Mouse (Mus musculus): ENCODE measurements at regions not wholly inside any gene's neighbourhood (a gene's known extent, or its start where the extent isn't known, plus 50 kb on each side); places are given as distances from the start of the nearest gene placed in this dataset.

DNA sequence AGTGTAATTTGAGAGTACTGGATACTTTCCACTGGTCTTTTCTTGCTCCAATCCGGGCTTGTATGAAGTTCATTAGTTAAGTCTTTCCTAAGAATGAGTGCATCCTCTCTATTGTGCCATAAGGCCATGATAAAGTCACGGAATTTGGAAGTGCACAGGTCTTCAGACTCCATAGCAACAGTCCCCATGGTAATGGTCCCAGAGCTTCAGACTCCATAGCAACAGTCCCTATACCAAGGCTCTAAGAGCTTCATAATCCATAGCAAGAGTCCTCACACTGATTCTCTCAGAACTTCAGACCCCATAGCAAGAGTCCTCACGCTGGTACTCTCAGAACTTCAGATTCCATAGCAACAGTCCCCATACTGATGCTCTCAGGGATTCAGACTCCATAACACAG lies 214.5 kb upstream of the Far2 start:
- DNase-seq: no peak

DNA sequence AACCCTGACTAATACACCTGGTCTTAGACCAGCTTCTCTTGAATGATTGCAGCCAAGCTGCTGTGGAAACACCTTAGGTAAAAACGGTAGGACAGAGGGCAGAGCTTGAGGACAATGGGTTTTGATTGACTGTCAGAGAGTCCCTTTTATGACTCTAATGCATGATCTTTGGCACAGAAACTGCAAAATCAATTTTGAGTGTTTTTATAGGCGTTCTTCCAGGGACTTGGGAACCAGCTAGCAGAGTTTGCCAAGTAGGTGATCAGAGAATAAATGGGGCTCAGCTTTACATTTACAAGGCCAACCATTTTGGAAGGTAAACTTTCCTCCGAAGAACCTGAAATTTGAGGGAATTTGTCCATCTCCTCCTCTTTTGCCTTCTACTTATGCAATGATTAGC lies 213.6 kb upstream of the Far2 start:
- no peak for DNase-seq

- no peak for DNase-seq
Measured at GRCm38 (mm10) chr6:147838846-147839245, 208.2 kb upstream of the Far2 start.

GRCm38 (mm10) chr6:147849988-147850387 lies 197.1 kb upstream of the Far2 start:
- DNase-seq: no peak

DNA sequence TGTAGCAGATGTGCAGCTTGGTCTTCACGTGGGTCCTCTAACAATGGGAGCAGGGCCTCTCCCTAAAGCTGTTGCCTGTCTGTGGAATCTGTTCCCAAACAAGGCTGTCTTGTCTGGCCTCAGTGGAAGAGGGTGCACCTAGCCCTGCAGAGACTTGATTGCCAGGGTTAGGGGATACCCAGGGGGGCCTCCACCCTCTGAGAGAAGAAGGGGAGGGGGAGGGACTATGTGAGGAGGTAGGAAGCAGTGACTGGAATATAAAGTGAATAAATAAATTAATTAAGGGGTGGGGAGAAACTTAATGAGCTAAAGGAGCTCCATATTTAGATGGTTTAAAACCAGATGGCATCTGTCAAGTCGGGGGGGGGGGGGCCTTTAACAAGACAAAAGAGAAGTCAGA lies 185.9 kb upstream of the Far2 start:
- DNase-seq: no peak

DNA sequence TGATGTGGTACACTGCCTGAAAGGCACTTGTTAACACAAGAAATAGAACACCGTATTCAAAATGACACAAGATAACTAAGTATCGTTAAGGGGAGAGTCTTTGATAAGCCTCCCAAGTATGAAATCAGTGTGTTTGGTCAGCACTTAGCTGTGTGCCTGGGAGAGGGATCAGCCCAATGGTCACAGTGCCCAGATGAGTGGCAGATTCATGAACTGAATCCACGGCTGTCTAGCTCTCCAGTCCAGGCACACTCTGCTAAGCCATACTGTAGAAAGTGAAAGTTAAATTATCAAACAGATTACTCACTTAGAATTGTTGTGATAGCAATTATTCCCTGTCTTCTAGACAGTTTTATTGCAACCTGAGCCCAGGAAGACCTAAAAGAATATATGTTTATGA lies 176.0 kb upstream of the Far2 start:
- no peak for DNase-seq

DNA sequence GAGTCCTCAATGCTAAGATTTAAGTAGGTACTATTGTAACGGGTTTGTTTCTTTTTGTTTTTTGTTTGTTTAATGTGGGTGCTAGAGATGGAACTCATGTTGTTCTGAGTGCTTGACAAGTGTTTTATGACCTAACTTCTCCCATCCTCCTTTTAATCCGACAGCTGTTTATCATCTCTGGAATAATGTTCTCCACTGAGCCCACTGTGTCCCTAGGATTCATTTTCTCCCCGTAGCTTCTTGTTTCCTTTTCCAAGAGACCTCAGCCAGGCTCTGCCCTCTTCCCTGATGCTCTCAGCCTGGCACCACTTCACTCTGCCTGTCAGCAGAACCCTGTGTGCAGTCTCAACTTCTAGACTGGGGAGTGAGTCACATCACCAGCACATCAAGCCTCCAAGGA lies 173.9 kb upstream of the Far2 start:
- DNase-seq: no peak

DNA sequence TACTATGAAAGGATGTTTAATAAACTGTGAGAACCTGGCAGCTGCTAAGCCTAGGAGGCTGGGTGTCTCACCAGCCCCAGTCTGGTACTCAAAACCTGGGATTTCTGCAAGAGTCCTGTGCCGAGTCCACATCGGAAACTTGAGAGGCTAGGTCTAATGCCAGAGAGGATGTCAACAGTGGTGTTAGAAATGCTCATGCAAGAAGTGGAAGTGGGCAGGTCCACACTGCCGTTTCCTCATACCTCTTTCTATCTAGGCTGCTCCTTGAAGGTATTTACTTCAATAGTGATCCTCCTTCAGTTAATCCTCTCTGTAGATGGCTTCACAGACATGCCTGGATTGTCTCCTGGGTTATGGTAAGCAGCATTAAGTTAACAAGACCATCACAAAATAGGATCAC lies 168.6 kb upstream of the Far2 start:
- DNase-seq: no peak

- no peak for DNase-seq
Measured at GRCm38 (mm10) chr6:147885902-147886301, 161.2 kb upstream of the Far2 start.

- DNase-seq: peak; percentile 10
Measured at GRCm38 (mm10) chr6:147919697-147920096, 127.4 kb upstream of the Far2 start.

DNA sequence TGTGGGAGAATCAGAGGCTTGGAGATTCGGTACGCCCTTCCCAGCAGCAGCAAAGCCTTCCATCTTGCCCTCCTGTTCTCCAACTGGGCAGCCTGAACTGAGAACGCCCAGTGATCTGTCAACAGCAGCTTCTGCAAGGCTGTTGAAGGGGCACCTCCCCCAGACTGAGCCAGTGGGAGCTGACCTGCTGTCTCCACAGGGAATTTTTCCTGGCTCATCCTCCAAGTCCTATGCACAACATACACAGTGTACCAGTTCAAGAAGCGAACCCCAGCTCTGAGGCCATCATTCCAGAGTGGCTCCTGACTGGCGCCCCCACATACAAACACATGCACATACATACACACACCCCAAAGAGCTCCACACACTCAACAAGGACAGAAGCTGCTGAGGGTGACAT lies 126.0 kb upstream of the Far2 start:
- DNase-seq: no peak

- no peak for DNase-seq
Measured at GRCm38 (mm10) chr6:147922506-147922905, 124.6 kb upstream of the Far2 start.

DNA sequence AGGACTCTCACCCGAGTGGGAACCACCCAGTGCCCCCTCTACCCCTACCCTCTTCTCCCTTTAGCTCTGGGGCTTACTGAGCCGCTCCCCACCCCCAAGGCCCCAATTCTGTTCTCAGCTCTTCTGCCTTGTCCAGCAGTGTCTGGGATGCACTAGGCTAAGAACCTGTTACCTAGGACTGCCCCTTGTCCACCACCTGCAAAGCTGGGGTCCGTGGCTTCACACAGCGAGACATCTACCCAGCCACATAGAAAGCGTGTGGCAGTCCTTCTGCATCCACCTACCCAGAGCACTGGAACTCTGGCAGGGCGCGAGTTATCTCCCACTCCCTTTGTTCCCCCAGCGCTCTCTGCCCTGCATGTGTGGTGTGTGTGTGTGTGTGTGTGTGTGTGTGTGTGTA lies 123.8 kb upstream of the Far2 start:
- no peak for DNase-seq

- no peak for DNase-seq
Measured at GRCm38 (mm10) chr6:147928951-147929350, 118.1 kb upstream of the Far2 start.

DNA sequence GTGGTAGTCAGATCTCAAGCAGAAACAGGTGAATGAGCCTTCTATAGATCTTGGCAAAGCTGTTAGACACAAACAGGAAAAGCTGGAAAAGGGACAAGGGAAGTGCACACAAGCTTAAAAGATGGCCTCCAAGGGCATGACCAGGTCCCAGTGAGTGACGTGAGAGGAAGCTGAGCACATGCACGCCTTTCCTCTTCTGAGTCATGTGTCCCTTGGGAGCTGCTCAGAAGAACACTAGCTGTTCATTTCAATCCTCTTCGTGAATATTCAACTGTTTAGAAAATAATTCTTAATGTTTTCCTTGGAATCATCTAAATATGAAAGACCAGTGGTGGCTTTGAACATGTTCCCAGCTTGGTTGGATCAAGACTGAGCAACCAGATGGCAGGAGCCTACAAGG lies 103.0 kb upstream of the Far2 start:
- no peak for DNase-seq

DNA sequence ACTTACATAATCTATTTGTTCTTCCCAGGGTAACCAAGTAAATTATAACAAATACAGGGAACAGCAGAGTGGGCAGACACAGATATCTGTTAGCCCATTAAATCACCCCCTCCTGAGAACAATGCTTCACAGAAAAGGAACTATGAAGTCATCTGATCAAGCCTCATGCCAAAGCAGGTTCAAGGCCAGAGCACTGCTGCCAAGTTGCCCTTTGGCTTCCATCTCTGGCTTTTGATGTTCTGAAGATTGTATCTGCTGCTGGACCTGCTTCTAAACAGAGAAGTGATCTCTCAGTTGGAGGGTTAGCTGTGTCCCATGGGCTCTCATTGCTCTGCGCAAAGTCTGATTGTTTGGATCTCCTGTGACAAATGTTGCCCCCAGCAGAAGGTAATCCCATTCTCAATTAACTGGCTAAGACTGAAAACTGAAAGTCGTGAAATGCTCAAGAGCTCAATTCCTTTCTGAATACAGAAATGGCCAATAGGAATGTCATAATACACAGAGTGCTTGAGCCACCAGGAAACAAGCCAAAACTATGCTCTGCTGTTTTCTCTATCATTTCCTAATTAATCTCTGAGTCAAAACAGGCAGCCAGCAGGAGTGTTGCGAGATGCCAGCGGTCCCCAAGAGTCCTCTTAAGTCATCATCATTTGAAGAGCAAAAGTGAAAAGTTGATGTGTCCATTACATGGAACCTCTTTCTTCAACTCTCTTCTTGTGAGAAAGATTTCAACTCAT lies 102.0 kb upstream of the Far2 start:
- DNase-seq: peak; percentile 51

GRCm38 (mm10) chr6:147947997-147948396 lies 99.1 kb upstream of the Far2 start:
- no peak for DNase-seq

DNA sequence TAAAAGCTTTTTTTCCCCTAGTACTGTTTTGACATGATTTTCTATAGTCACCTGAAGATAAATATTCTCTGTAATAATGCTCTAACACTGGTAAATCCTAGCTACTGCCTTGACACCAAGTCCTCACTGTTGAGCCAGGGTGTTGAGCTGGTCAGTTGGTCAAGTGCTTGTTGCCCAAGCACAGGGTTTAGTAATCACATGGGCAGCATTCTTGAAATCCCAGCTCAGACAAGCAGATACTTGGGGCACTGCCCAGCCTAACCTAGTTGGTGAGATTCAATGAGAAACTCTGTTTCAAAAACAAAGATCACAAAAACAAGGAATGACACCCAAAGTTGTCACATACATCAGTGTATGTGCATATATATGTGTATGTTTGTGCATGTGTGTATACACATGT lies 95.4 kb upstream of the Far2 start:
- DNase-seq: peak; percentile 61

DNA sequence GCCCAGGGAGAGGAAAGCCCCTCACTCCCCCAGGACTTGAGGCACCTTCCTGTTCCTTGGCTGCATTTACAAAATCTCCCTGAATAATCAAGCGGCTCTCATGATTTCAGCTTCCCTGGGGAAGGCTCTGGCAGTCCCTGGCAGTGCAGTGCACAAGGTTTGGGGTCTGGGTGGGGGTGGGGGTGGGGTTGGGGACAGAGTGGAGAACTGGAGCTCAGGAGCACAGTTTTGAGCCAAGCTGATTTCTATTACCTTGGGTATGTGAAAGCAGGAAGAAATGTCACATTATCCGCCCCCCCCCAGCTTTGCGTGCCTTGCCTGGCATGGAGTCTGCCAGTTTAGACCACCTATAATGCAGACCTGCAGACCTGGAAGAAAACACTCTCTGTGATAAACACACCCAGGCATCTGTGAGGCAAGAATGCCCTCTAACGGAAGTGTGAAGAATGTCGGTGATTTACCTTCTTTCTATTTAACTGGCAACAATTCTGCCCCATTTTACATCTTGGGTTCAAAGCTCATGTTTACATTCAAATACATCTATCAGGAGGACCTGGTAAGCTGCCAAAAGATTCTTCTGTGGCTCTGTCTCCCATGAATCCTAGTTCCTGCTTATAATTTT lies 93.9 kb upstream of the Far2 start:
- peak; percentile 23 for DNase-seq

GRCm38 (mm10) chr6:147953753-147954152 lies 93.3 kb upstream of the Far2 start:
- DNase-seq: peak; percentile 20

GRCm38 (mm10) chr6:147954253-147954652 lies 92.8 kb upstream of the Far2 start:
- DNase-seq: no peak

- DNase-seq: peak; percentile 40
Measured at GRCm38 (mm10) chr6:147954967-147955830, 91.9 kb upstream of the Far2 start.

DNA sequence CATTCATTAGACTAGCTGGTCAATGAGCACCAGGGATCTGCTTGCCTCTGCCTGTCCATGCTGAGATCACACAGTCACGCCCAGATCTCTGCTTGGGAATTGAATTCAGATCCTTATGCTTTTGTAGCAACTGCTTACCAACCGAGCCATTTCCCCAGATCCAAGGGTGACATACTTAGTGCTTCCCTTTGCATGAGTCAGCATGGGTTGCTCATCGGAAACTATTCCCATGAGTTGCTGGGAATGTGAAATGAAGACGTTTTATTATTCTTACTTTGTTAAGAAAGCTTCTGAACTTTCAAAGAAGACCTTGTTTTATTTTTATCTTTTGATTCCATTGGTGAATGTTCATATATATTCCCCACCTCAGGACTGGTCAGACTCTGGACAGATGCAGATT lies 82.3 kb upstream of the Far2 start:
- no peak for DNase-seq
